Mouse (Mus musculus) CD4-positive naive resting alpha-beta T cell, adult 57 days (primary cell): ENCODE data around the gene Tmem184b. TPM values are rescaled to one million over a fixed set of nuclear protein-coding genes. Genes with fewer than 3 reads are reported as not detected.

Experiments used
- total RNA-seq: library from RNA; stranded (reverse); gene quantifications from one replicate; pipeline ENCODE4 v1.2.4, GENCODE M21; 2023

The Tmem184b gene
- 41.9 TPM for total RNA-seq

DNA sequence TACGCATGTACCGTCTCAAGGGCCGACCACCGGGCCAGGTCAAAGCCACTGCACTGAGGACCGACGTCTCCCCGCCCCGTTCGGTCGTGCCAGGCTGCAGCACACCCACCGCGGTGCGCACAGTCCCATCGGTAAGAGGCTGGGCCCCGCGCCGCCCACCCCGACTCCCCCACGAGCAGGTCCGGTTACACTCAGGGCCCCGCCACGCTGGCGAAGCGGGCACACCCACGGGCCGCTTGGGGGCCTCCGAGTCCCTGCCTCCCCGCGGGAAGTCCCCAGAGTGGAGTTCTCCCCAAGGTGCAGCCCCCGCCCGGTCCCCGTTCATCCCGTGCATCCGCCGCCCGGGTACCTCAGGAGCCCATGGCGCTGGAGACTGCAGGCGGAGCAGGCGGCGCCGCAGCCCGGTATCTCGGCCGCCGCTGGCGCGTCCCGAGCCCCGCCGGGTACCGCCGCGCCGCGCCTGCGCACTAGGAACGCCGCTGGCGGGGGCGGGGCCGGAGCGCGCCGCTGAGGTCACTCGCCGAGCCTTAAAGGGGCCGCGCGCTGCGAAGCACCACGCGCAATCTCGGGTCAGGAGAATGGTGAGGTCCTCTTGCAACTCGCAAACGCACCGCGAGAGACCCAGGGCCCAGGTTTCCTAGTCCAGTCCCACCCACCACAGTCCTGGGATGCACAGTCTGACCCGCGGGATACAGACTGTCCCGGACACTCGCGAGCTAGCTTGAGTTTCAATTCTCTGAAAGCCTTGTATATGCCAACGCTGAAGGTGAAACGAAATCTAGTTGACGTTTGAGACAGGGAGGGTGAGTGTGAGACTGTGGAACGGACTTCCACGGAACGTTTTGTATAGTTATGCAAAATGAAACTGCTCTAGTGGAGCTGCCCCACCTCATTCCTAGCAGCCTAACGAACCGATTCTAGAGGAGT, at the start of gene Tmem184b:
TSS of gene Tmem184b (minus strand) at position 734 of the 927 bp plus-strand sequence.

DNA sequence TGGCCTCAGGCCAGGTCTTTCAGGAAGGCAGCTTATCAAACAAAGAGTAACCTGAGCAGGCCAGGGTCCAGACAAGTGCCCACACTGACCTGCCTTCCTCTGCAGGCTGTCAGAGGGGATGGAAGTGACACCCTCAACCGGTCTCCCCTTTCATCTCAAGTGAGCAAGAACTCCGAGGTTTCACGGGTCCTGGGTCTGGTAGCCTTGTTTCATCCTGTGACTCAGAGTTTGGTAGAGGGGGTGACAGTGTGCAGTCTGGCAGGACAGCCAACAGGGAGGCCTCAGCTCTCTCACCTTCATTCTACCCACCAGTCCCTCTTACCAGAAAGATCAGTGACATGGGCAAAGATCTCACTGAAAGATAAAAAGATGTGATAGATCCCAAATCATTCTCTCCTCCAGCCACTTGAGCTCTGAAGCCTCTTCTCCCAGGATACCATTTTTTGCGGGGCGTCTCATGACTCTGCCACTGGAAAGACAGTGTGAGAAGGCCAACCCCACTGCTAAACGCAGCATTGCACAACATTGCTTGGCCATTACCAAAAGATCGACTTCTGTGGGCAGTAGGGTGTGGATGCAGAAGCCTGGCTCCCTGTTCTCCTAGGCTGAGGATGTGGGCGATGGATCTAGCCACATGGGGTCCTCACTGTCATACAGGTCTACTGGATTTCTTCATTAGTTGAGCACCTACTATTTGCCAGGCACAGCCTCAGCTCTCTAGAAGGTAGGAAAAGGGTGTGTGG, 57.1 kb downstream of the Tmem184b start, which contains the start of gene Maff:
TSS of gene Maff (plus strand) at position 571 of the 743 bp plus-strand sequence.

GRCm38 (mm10) chr15:79328058-79328938, 75.1 kb downstream of the Tmem184b start, which contains the start of gene Pla2g6:
Pla2g6 (minus strand) TSS chr15:79328390.

Other genes starting within 250 kb of the Tmem184b start
- gene Sox10, start 238.3 kb downstream of the Tmem184b start, total RNA-seq = not detected
- 24.8 TPM for gene Pick1, start 174.4 kb downstream of the Tmem184b start, total RNA-seq
- gene Gm49486, start 174.2 kb downstream of the Tmem184b start, total RNA-seq = 0.92 TPM
- gene Slc16a8, start 148.8 kb downstream of the Tmem184b start, total RNA-seq = not detected
- 0.65 TPM for gene Baiap2l2, start 118.0 kb downstream of the Tmem184b start, total RNA-seq
- gene Pla2g6, start 75.2 kb downstream of the Tmem184b start, total RNA-seq = 11.3 TPM
- 211 TPM for gene Maff, start 56.9 kb downstream of the Tmem184b start, total RNA-seq
- gene Csnk1e, start 52.0 kb upstream of the Tmem184b start, total RNA-seq = 73.7 TPM
- not detected for gene Kcnj4, start 101.7 kb upstream of the Tmem184b start, total RNA-seq
- gene Kdelr3, start 112.8 kb upstream of the Tmem184b start, total RNA-seq = not detected
- gene Ddx17, start 143.2 kb upstream of the Tmem184b start, total RNA-seq = 302 TPM
- gene Dmc1, start 201.5 kb upstream of the Tmem184b start, total RNA-seq = not detected